ENCODE assay signal across 8 mouse cellular contexts in genomic region chr5:115507267-115507980, GRCm38 (mm10). TPM values are rescaled to one million over a fixed set of nuclear protein-coding genes. Genes with fewer than 3 reads are reported as not detected.
DNase-seq lines count a peak whose midpoint lies in the region; ATAC-seq and TF ChIP-seq lines count a peak whose summit lies in the region.
"Had no signal": no experiment of that assay in that cellular context is flagged by ENCODE, and none has a peak within 500 bp of the region (broad histone marks: within the 10 kb centered on the region; RNA-seq: fewer than 3 reads in every experiment).

No protein-coding gene starts in this region.

- H3K4me2 ChIP-seq in embryonic facial prominence, embryonic 12.5 days (replicated peaks): peak overlapping the region; percentile 90
- H3K4me2 ChIP-seq in intestine, embryonic 14.5 days (ENCODE audit: low read length): peak overlapping the region; percentile 96
- H3K4me2 ChIP-seq in myocyte (ENCODE audit: low read depth): peak overlapping the region; percentile 95

- peak overlapping the region; percentile 100 for H3K4me3 ChIP-seq in left cerebral cortex, adult 2 months
- H3K4me3 ChIP-seq in embryonic facial prominence, embryonic 12.5 days: peak overlapping the region; percentile 94
- H3K4me3 ChIP-seq in intestine, embryonic 14.5 days (ENCODE audit: low read depth, low read length): peak overlapping the region; percentile 83
- peak overlapping the region; percentile 95 for H3K4me3 ChIP-seq in myocyte

- H3K4me1 ChIP-seq in embryonic facial prominence, embryonic 12.5 days: peaks cover 30% of the 10 kb centered on the region
- H3K4me1 ChIP-seq in intestine, embryonic 14.5 days (replicated peaks; ENCODE audit: control insufficient read depth, insufficient read depth, low read length): peaks cover 29% of the 10 kb centered on the region

- no peaks in the 10 kb centered on the region for H3K9me3 ChIP-seq in embryonic facial prominence, embryonic 12.5 days
- no peaks in the 10 kb centered on the region for H3K9me3 ChIP-seq in intestine, embryonic 14.5 days (ENCODE audit: control insufficient read depth, low read length)

- peaks cover 55% of the 10 kb centered on the region for H3K79me2 ChIP-seq in myocyte (ENCODE audit: control insufficient read depth, insufficient read depth)

- no peak for ATAC-seq in embryonic facial prominence, embryonic 12.5 days (ENCODE audit: insufficient number of reproducible peaks, insufficient read depth, low FRiP score, low TSS enrichment)
- ATAC-seq in intestine, embryonic 14.5 days (replicated peaks; ENCODE audit: low FRiP score, low TSS enrichment, low read depth): no peak

- no peaks in the 10 kb centered on the region for H3K36me3 ChIP-seq in embryonic facial prominence, embryonic 12.5 days
- no peaks in the 10 kb centered on the region for H3K36me3 ChIP-seq in intestine, embryonic 14.5 days (ENCODE audit: control insufficient read depth, insufficient read depth, low read length)
- H3K36me3 ChIP-seq in myocyte (ENCODE audit: control insufficient read depth, insufficient read depth): no peaks in the 10 kb centered on the region

- intact Hi-C loops in left cerebral cortex, adult 2 months (cut with DNase I): loop anchor here (5.0 kb wide), 1 partner anchor 50 kb away; the partner anchor contains the start of gene Rplp0

- H3ac ChIP-seq in myocyte (ENCODE audit: control insufficient read depth, insufficient read length): peak overlapping the region; percentile 93

- 12% methylated on average over 12 of the region's 12 CpGs for WGBS in embryonic facial prominence, embryonic 12.5 days
- WGBS in intestine, embryonic 14.5 days: 20% methylated on average over 12 of the region's 12 CpGs

- TF ChIP-seq CTCF in left cerebral cortex, adult 2 months (IDR thresholded peaks at IDR 0.05): no peak

- no peak for DNase-seq in left cerebral cortex, adult 2 months (ENCODE audit: extremely low spot score in 1 of 2, low spot score in 2 of 2)
- no peak for DNase-seq in left cerebral cortex, adult 8-10 months (ENCODE audit: low spot score in 2 of 2)
- DNase-seq in intestine, embryonic 14.5 days (ENCODE audit: low spot score): no peak
- no peak for DNase-seq in gastrocnemius, postnatal 10 days
- no peak for DNase-seq in gastrocnemius, adult 18-20 months (ENCODE audit: low spot score)

- H3K9ac ChIP-seq in embryonic facial prominence, embryonic 12.5 days: peak overlapping the region; percentile 91
- H3K9ac ChIP-seq in intestine, embryonic 14.5 days (ENCODE audit: low read length): peak overlapping the region; percentile 90

- no peaks in the 10 kb centered on the region for H3K27me3 ChIP-seq in embryonic facial prominence, embryonic 12.5 days
- H3K27me3 ChIP-seq in intestine, embryonic 14.5 days (replicated peaks; ENCODE audit: control insufficient read depth, insufficient read depth, low read length): no peaks in the 10 kb centered on the region
- no peaks in the 10 kb centered on the region for H3K27me3 ChIP-seq in myocyte (ENCODE audit: control insufficient read depth, insufficient read depth, insufficient read length)

- TF ChIP-seq POLR2A in myocyte (IDR thresholded peaks at IDR 0.05; ENCODE audit: insufficient read length, low read depth): no peak

- peak overlapping the region; percentile 33; the same call in 1 of the 2 replicates for H3K27ac ChIP-seq in left cerebral cortex, adult 2 months
- H3K27ac ChIP-seq in embryonic facial prominence, embryonic 12.5 days: peak overlapping the region; percentile 6; the same call in 1 of the 2 replicates
- H3K27ac ChIP-seq in intestine, embryonic 14.5 days (ENCODE audit: low read depth): no peak overlapping the region

TF ChIP-seq in myocyte, 11 proteins besides CTCF, POLR2A, EP300 and RAD21:
- TF ChIP-seq CEBPB (IDR thresholded peaks at IDR 0.05; ENCODE audit: insufficient read depth, poor library complexity, severe bottlenecking) (no peak), MAX (IDR thresholded peaks at IDR 0.05; ENCODE audit: low read depth) (no peak), REST (IDR thresholded peaks at IDR 0.05; ENCODE audit: insufficient read depth, insufficient read length) (no peak), MYOG (IDR thresholded peaks at IDR 0.05; ENCODE audit: control insufficient read depth in 1 of 3, insufficient read depth in 1 of 3, insufficient read length in 2 of 3, low read depth in 2 of 3) (no peak), TCF12 (IDR thresholded peaks at IDR 0.05; ENCODE audit: insufficient read depth, poor library complexity, severe bottlenecking) (no peak), USF1 (IDR thresholded peaks at IDR 0.05; ENCODE audit: low read depth) (no peak), E2F4 (IDR thresholded peaks at IDR 0.05; ENCODE audit: insufficient read depth) (no peak), TCF3 (IDR thresholded peaks at IDR 0.05; ENCODE audit: insufficient read length, low read depth) (no peak), SRF (IDR thresholded peaks at IDR 0.05; ENCODE audit: control insufficient read depth, insufficient read length, low read depth) (no peak), POLR2AphosphoS2 (IDR thresholded peaks at IDR 0.05; ENCODE audit: insufficient read length, low read depth) (no peak), MYOD1 (IDR thresholded peaks at IDR 0.05; ENCODE audit: control insufficient read depth in 1 of 3, insufficient read length in 2 of 3, low read depth in 2 of 3) (no peak)
TF ChIP-seq in myocyte: peak in this region for 0.

RNA-seq across cellular contexts. Expression of gene Pxn, which starts 0.9 kb away (rescaled TPM):
- 10 to 100 TPM; 22.8 to 25.7 TPM for total RNA-seq in left cerebral cortex, adult 2 months (2021)
- 10 to 100 TPM; 18.3 to 27.8 (median 22.9) TPM for total RNA-seq in left cerebral cortex, adult 8-10 months (2022)
- polyA plus RNA-seq in embryonic facial prominence, embryonic 12.5 days (2016; fragmentation: Nextera tagmentation; extraction: Ambion mirVana): 46.8 and 47.1 TPM in 2 replicates
- 16.8 and 19.3 TPM in 2 replicates for polyA plus RNA-seq in intestine, embryonic 14.5 days (2014; fragmentation: Nextera tagmentation; extraction: Ambion mirVana)
- polyA plus RNA-seq in myocyte (2012; fragmentation: generic; extraction: Trizol): 120 TPM
- total RNA-seq in gastrocnemius, postnatal 10 days (2021): 100 to 1,000 TPM; 107 to 130 TPM
- 10 to 100 TPM; 87.2 to 94.2 TPM for total RNA-seq in gastrocnemius, adult 18-20 months (2021)

RNA-seq across cellular contexts. Expression of gene Sirt4, which starts 22.9 kb away (rescaled TPM):
- total RNA-seq in left cerebral cortex, adult 2 months (2021): 10 to 100 TPM; 40.7 to 43.5 TPM
- 10 to 100 TPM; 27.1 to 38.6 (median 33.1) TPM for total RNA-seq in left cerebral cortex, adult 8-10 months (2022)
- polyA plus RNA-seq in embryonic facial prominence, embryonic 12.5 days (2016; fragmentation: Nextera tagmentation; extraction: Ambion mirVana): 23.2 and 25.9 TPM in 2 replicates
- 15.2 and 21.5 TPM in 2 replicates for polyA plus RNA-seq in intestine, embryonic 14.5 days (2014; fragmentation: Nextera tagmentation; extraction: Ambion mirVana)
- 13.6 TPM for polyA plus RNA-seq in myocyte (2012; fragmentation: generic; extraction: Trizol)
- total RNA-seq in gastrocnemius, postnatal 10 days (2021): 10 to 100 TPM; 12.7 to 16.6 TPM
- 10 to 100 TPM; 14.8 to 16.5 TPM for total RNA-seq in gastrocnemius, adult 18-20 months (2021)

RNA-seq across cellular contexts. Expression of gene Pla2g1b, which starts 41.4 kb away (rescaled TPM):
- total RNA-seq in left cerebral cortex, adult 2 months (2021): not detected
- total RNA-seq in left cerebral cortex, adult 8-10 months (2022): not detected
- polyA plus RNA-seq in embryonic facial prominence, embryonic 12.5 days (2016; fragmentation: Nextera tagmentation; extraction: Ambion mirVana): not detected in 2 replicates
- 5.0 and 6.3 TPM in 2 replicates for polyA plus RNA-seq in intestine, embryonic 14.5 days (2014; fragmentation: Nextera tagmentation; extraction: Ambion mirVana)
- not detected for polyA plus RNA-seq in myocyte (2012; fragmentation: generic; extraction: Trizol)
- not detected for total RNA-seq in gastrocnemius, postnatal 10 days (2021)
- not detected for total RNA-seq in gastrocnemius, adult 18-20 months (2021)
- total RNA-seq: common myeloid progenitor, adult 5-6 weeks had no signal

RNA-seq across cellular contexts. Expression of gene Rplp0, which starts 51.8 kb away (rescaled TPM):
- 100 to 1,000 TPM; 183 to 187 TPM for total RNA-seq in left cerebral cortex, adult 2 months (2021)
- total RNA-seq in left cerebral cortex, adult 8-10 months (2022): 100 to 1,000 TPM; 188 to 223 (median 203) TPM
- 1,232 and 1,233 TPM in 2 replicates for polyA plus RNA-seq in embryonic facial prominence, embryonic 12.5 days (2016; fragmentation: Nextera tagmentation; extraction: Ambion mirVana)
- 2,116 and 2,150 TPM in 2 replicates for polyA plus RNA-seq in intestine, embryonic 14.5 days (2014; fragmentation: Nextera tagmentation; extraction: Ambion mirVana)
- polyA plus RNA-seq in myocyte (2012; fragmentation: generic; extraction: Trizol): 3,361 TPM
- total RNA-seq in gastrocnemius, postnatal 10 days (2021): 100 to 1,000 TPM; 938 to 959 TPM
- 100 to 1,000 TPM; 617 to 621 TPM for total RNA-seq in gastrocnemius, adult 18-20 months (2021)

RNA-seq across cellular contexts. Expression of gene Gcn1l1, which starts 57.6 kb away (rescaled TPM):
- total RNA-seq in left cerebral cortex, adult 2 months (2021): 10 to 100 TPM; 70.7 to 73.2 TPM
- 10 to 100 TPM; 60.7 to 71.6 (median 61.4) TPM for total RNA-seq in left cerebral cortex, adult 8-10 months (2022)
- 56.1 and 57.9 TPM in 2 replicates for polyA plus RNA-seq in embryonic facial prominence, embryonic 12.5 days (2016; fragmentation: Nextera tagmentation; extraction: Ambion mirVana)
- 43.6 and 44.8 TPM in 2 replicates for polyA plus RNA-seq in intestine, embryonic 14.5 days (2014; fragmentation: Nextera tagmentation; extraction: Ambion mirVana)
- polyA plus RNA-seq in myocyte (2012; fragmentation: generic; extraction: Trizol): 49.4 TPM
- total RNA-seq in gastrocnemius, postnatal 10 days (2021): 10 to 100 TPM; 33.4 to 41.7 TPM
- total RNA-seq in gastrocnemius, adult 18-20 months (2021): 10 to 100 TPM; 27.9 to 31.1 TPM
